Mouse (Mus musculus) B cell, adult 2 months (primary cell): ENCODE results near the gene Olfr1186.
"Not testable (repeated sequence)": the region's sequence is repeated elsewhere in the genome, so short reads cannot be mapped to it uniquely, and the experiment has no call there.

Experiments used
- DNase-seq, 2 experiments: peaks; one replicate each; pipeline ENCODE4 v3.0.0; 2022

The Olfr1186 gene

DNA sequence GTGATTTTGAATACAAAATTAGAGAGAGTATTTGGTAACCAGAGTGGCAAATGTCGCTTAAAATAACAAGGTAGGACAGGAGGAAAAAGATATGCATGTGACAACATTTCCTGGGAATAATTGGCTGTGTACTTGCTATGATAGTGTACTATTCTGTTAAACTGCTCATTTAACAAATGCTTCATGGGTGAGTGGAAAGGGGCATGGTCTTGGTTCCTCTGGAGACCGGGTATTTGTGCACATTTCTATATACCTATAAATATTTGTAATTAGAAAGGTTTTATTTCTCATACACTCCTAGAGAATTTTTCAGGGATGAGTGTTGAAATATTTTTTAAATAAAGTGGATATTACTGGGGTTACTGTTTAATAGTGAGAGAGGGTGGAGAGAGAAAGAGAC lies at the start of gene Olfr1186:
Gene Olfr1186, plus strand, starts transcription at position 301 of the 400 bp plus-strand sequence.
- DNase-seq, result no peak

DNA sequence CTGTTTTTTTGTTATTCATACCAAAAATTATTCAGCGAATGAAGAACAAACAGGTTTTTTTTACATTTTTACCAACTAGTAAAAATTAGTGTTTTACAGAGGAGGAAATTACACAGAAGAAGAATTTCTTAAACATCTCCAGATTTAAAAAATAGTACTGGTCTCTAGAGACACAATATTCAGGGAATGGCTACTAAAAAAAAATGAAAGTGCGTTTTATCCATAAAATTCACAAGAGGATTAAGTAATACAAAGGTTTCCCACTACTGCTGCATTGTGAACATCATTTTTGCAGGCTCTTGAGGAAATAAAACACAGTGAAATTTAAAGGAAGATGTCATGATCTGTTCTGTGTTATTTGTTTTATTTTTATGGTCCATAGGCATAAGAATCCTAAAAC lies 35.1 kb upstream of the Olfr1186 start, which contains the start of gene Olfr1184:
Gene Olfr1184, plus strand, starts transcription at position 301 of the 400 bp plus-strand sequence.
- DNase-seq, result no peak

DNA sequence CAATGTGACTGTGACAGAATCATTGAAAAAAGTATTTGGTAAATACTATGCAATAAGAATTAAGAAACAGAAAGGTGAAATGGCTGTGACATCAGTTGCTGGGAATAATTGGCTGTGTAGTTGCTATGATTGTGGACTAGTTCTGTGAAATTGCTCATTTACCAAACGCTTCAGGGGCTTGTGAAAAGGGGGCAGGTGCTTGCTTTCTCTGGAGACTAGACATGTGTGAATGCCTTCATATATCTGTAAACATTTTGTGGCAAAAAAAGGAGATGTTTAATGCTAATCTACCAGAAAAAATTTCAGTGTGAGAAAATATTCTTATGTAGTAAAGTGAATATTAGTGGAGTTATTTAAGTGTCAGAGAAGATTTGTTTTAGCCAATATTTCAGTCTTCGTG lies 25.3 kb upstream of the Olfr1186 start, which contains the start of gene Olfr1185-ps1:
Gene Olfr1185-ps1, plus strand, starts transcription at position 301 of the 400 bp plus-strand sequence.
- no peak for DNase-seq

DNA sequence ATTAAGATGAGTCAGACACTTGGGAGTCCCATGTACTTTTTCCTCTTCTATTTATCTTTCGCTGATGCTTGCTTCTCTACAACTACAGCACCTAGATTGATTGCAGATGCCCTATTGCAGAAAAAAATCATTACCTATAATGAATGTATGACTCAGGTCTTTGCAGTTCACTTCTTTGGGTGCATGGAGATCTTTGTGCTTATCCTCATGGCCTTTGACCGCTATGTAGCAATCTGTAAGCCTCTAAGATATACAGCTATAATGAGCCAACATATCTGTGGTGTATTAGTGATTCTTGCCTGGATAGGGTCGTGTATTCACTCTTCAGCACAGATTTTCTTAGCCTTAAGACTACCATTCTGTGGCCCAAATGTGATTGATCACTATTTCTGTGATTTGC lies 7.4 kb downstream of the Olfr1186 start:
- DNase-seq, result no peak

DNA sequence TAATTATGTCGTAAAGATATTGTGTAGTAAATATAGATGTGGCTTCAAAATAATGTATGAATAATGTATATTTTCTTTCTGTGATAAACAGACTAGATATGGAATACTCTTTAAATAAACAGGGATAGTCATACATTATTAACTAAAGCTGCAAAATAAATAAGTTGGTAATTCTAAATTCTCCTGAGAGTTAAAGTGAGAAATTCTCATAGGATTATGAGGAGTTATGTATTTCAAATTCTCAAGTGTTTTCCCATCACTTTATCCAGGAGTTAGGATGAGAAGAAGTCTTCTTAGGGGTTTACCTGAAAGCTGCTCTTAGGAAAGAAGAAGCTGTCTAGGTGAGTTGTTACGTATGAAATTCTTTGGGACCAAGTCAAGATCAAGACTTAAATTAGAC lies 38.3 kb downstream of the Olfr1186 start, which contains the start of gene Olfr1188:
Gene Olfr1188, plus strand, starts transcription at position 301 of the 400 bp plus-strand sequence.
- no peak for DNase-seq

DNA sequence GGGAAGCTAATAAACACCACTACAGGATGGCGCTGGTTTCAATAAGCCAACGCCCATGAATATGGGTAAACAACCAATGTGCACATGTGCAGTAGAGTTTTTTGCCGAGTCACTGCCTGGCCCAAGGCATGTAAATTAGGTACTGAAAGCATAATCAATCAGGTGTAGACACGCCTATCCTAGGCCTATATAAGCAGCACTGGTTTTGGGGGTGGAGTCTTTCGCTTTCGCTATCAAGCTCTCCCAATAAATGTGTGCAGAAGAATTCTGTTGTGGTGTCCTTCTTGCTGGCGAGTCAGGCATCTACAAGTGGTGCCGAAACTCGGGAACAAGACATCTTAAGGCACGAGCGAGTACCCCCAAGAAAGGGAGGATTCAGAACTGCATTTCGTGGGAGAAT lies 54.3 kb downstream of the Olfr1186 start:
- not testable (repeated sequence) for DNase-seq
